Mouse (Mus musculus): ENCODE data around the gene Ablim2. TPM values are rescaled to one million over a fixed set of nuclear protein-coding genes. Genes with fewer than 3 reads are reported as not detected.
A peak's percentile ranks its signal among the peaks of the same experiment; 100 is the strongest.

Gene Ablim2
- polyA plus RNA-seq, 1 experiment = 5.1 TPM

DNA sequence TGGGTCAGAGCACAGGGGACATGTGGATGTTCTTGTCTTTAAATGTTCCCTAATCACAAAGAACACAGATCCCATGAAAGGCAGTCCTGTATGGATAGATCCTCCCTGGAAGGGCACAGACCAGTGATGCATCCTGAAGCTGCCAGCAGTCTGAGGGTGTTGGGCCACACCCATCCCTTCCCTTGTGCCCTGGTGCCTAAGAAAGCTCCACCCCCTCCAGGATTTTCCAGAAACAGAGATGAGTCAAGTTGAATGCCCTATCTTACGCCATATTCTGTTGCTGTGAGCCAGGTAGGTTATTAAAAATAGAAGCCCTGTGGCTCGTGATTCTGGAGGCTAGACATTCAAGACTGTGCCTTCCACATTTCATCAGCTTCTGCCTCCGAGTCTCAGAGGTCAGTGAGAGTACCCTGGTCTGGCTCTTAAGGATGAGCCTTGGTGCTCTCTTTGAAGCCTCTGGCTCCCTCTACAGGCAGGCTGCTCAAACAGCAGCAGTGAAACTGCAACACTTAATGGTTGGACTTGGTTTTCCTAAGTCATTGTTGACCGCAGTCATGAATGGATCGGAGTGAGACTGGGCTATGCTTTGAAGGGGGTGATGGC is 2.4 kb upstream of the Ablim2 start:
- no peak for TF ChIP-seq POLR2A (IDR thresholded peaks at IDR 0.05; ENCODE audit: low read depth, low read length)
- TF ChIP-seq CTCF (IDR thresholded peaks at IDR 0.05; ENCODE audit: extremely low read depth, insufficient read depth, insufficient read length, insufficient replicate concordance) = peak; percentile 77; the same call in 1 of the 2 replicates
- Histone ChIP-seq H3K4me3 (ENCODE audit: extremely low read depth, insufficient read depth, insufficient read length) (no peak overlapping the region), H3K36me3 (ENCODE audit: control insufficient read depth, insufficient read depth, low read length) (no peaks in the 10 kb centered on the region), H3K27ac (ENCODE audit: insufficient read depth, low read length) (no peak overlapping the region), H3K4me1 (ENCODE audit: control insufficient read depth, insufficient read depth, insufficient read length) (peaks cover 7% of the 10 kb centered on the region; the same call in 1 of the 2 replicates), H3K27me3 (ENCODE audit: control insufficient read depth, insufficient read depth, low read length) (no peaks in the 10 kb centered on the region)
- 28% methylated on average over 5 of the region's 5 CpGs for WGBS
- DNase-seq (ENCODE audit: low read depth in 1 of 2, low spot score in 2 of 2) = peak; percentile 23 to 51

GRCm38 (mm10) chr5:35756020-35756419 is 1.7 kb upstream of the Ablim2 start:
- WGBS = 85% methylated on average over 4 of the region's 4 CpGs
- Histone ChIP-seq H3K4me3 (ENCODE audit: extremely low read depth, insufficient read depth, insufficient read length) (no peak overlapping the region), H3K27ac (ENCODE audit: insufficient read depth, low read length) (no peak overlapping the region), H3K27me3 (ENCODE audit: control insufficient read depth, insufficient read depth, low read length) (no peaks in the 10 kb centered on the region), H3K36me3 (ENCODE audit: control insufficient read depth, insufficient read depth, low read length) (no peaks in the 10 kb centered on the region), H3K4me1 (ENCODE audit: control insufficient read depth, insufficient read depth, insufficient read length) (peaks cover 7% of the 10 kb centered on the region; the same call in 1 of the 2 replicates)
- TF ChIP-seq CTCF (IDR thresholded peaks at IDR 0.05; ENCODE audit: extremely low read depth, insufficient read depth, insufficient read length, insufficient replicate concordance) (no peak), POLR2A (IDR thresholded peaks at IDR 0.05; ENCODE audit: low read depth, low read length) (no peak)
- DNase-seq (ENCODE audit: low read depth in 1 of 2, low spot score in 2 of 2) = no peak

DNA sequence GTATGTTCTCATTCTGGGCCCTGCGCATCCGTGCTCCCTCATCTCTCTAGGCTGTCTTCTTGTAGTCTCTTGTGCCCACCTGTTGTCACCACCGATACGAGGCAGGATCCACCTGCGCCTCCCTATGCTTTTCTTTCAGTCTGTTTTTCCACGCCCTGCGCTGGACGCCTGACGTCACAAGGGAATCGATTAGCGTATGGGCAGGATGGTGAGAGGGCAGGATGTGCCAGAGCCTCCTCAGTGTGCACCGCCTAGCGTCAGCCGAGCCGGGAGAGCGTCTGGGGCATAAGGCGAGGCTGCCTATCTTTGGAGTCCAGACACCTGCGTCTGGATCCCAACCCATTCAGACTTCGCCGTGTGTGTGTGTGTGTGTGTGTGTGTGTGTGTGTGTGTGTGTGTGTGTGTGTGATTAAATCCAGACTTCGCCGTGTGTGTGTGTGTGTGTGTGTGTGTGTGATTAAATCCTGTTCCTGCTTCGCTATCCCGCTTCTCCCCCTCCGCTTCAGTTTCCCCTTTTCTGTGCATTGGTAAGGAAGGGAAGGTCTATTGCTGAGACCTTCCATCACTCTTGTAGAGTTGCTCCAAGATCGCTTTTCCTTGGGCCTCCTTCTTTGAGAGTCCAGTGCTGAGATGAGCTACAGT is 562 bp upstream of the Ablim2 start:
- 10% methylated on average over 25 of the region's 26 CpGs for WGBS
- Histone ChIP-seq H3K36me3 (ENCODE audit: control insufficient read depth, insufficient read depth, low read length) (no peaks in the 10 kb centered on the region), H3K27ac (ENCODE audit: insufficient read depth, low read length) (no peak overlapping the region), H3K4me1 (ENCODE audit: control insufficient read depth, insufficient read depth, insufficient read length) (peaks cover 7% of the 10 kb centered on the region; the same call in 1 of the 2 replicates), H3K4me3 (ENCODE audit: extremely low read depth, insufficient read depth, insufficient read length) (peak overlapping the region; percentile 51), H3K27me3 (ENCODE audit: control insufficient read depth, insufficient read depth, low read length) (no peaks in the 10 kb centered on the region)
- DNase-seq (ENCODE audit: low read depth in 1 of 2, low spot score in 2 of 2) = peak in 1 of 2 experiments; percentile 18
- TF ChIP-seq POLR2A (IDR thresholded peaks at IDR 0.05; ENCODE audit: low read depth, low read length) (no peak), CTCF (IDR thresholded peaks at IDR 0.05; ENCODE audit: extremely low read depth, insufficient read depth, insufficient read length, insufficient replicate concordance) (no peak)

DNA sequence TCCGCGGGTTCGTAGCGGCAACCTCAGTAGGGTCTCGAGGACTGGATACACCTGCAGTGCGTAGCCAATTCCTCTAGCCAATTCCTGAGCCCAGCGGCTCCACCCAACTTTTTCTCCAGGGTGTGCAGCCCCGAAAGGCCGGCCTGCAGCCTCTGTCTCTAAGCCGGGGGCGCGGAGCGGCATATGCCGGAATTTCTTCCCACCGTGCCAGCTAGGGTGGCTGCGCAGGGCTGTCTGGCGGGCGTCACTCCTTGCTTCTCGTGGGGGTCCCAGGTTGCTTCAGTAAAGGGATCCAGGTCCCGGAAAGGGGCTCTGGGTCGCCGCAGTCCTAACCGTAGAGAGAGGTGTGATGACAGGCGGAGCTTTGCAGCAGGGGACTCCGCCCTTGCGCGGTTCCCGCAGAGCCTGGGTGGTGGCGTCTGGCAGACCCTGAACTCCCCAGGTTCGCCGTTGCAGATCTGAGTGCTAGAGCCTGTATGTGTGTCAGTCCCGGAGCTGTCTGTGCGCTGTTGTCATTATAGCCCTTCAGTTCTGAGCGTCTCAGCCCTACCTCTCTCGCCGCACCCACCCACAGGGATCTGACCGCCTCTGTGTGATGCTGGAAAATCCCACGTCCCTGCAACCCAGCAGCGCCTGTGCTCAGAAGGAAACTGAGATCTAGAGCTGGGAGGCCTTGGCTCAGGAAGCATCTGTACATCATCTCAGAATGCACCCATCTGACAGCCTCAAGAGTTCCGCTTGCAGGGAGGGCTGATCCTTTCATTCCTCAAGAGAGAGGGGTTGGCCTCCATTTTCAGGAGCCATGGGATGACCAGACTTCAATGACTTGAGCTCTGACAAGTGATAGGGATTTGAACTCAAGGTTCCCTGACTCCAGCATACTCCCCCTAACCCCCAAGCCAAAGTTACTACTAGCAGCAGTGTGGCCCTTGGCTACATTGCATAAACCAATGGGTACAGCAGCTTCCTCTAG is 687 bp downstream of the Ablim2 start:
- DNase-seq (ENCODE audit: low read depth in 1 of 2, low spot score in 2 of 2) = peak in 1 of 2 experiments; percentile 19
- WGBS = 4% methylated on average over 40 of the region's 40 CpGs
- no peak for TF ChIP-seq POLR2A (IDR thresholded peaks at IDR 0.05; ENCODE audit: low read depth, low read length)
- TF ChIP-seq CTCF (IDR thresholded peaks at IDR 0.05; ENCODE audit: extremely low read depth, insufficient read depth, insufficient read length, insufficient replicate concordance) = no peak

DNA sequence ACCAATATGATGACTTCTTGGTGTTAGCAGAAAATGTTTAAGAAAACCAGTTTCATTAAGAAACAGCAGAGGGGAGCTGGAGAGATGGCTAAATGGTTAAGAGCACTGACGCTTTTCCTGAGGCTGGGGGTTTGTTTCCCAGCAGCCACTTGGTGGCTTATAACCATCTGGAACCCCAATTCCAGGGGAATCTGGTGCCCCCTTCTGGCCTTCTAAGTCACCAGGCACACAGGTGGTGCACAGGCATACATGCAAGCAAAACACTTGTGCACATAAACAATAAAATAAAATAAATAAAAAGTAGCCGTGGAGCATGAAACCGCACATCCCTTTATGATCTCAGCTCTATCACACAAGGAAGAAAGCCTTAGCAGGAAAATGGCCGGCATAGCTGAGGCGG is 3.6 kb downstream of the Ablim2 start:
- no peak for TF ChIP-seq POLR2A (IDR thresholded peaks at IDR 0.05; ENCODE audit: low read depth, low read length)
- DNase-seq (ENCODE audit: low read depth in 1 of 2, low spot score in 2 of 2) = no peak
- Histone ChIP-seq H3K4me3 (ENCODE audit: extremely low read depth, insufficient read depth, insufficient read length) (no peak overlapping the region), H3K36me3 (ENCODE audit: control insufficient read depth, insufficient read depth, low read length) (no peaks in the 10 kb centered on the region), H3K4me1 (ENCODE audit: control insufficient read depth, insufficient read depth, insufficient read length) (peaks cover 7% of the 10 kb centered on the region; the same call in 1 of the 2 replicates), H3K27me3 (ENCODE audit: control insufficient read depth, insufficient read depth, low read length) (no peaks in the 10 kb centered on the region), H3K27ac (ENCODE audit: insufficient read depth, low read length) (no peak overlapping the region)
- 82% methylated on average over 5 of the region's 5 CpGs for WGBS

More for the DNA sequence above, 687 bp downstream of the Ablim2 start:
- Histone ChIP-seq H3K4me1 (ENCODE audit: control insufficient read depth, insufficient read depth, insufficient read length) (peaks cover 7% of the 10 kb centered on the region; the same call in 1 of the 2 replicates), H3K27ac (ENCODE audit: insufficient read depth, low read length) (no peak overlapping the region), H3K4me3 (ENCODE audit: extremely low read depth, insufficient read depth, insufficient read length) (peak overlapping the region; percentile 64), H3K27me3 (ENCODE audit: control insufficient read depth, insufficient read depth, low read length) (no peaks in the 10 kb centered on the region), H3K36me3 (ENCODE audit: control insufficient read depth, insufficient read depth, low read length) (no peaks in the 10 kb centered on the region)

GRCm38 (mm10) chr5:35762388-35762787 is 4.7 kb downstream of the Ablim2 start:
- Histone ChIP-seq H3K27me3 (ENCODE audit: control insufficient read depth, insufficient read depth, low read length) (no peaks in the 10 kb centered on the region), H3K27ac (ENCODE audit: insufficient read depth, low read length) (no peak overlapping the region), H3K4me3 (ENCODE audit: extremely low read depth, insufficient read depth, insufficient read length) (no peak overlapping the region), H3K36me3 (ENCODE audit: control insufficient read depth, insufficient read depth, low read length) (no peaks in the 10 kb centered on the region), H3K4me1 (ENCODE audit: control insufficient read depth, insufficient read depth, insufficient read length) (peaks cover 4% of the 10 kb centered on the region; the same call in 1 of the 2 replicates)
- DNase-seq (ENCODE audit: low read depth in 1 of 2, low spot score in 2 of 2) = no peak
- TF ChIP-seq CTCF (IDR thresholded peaks at IDR 0.05; ENCODE audit: extremely low read depth, insufficient read depth, insufficient read length, insufficient replicate concordance) = no peak
- TF ChIP-seq POLR2A (IDR thresholded peaks at IDR 0.05; ENCODE audit: low read depth, low read length) = no peak
- 69% methylated on average over 5 of the region's 5 CpGs for WGBS

Measured in spleen, adult 2 months (tissue).